Mouse (Mus musculus): Measurements from ENCODE around the gene Disc1.
A peak's percentile ranks its signal among the peaks of the same experiment; 100 is the strongest.

Gene Disc1

DNA sequence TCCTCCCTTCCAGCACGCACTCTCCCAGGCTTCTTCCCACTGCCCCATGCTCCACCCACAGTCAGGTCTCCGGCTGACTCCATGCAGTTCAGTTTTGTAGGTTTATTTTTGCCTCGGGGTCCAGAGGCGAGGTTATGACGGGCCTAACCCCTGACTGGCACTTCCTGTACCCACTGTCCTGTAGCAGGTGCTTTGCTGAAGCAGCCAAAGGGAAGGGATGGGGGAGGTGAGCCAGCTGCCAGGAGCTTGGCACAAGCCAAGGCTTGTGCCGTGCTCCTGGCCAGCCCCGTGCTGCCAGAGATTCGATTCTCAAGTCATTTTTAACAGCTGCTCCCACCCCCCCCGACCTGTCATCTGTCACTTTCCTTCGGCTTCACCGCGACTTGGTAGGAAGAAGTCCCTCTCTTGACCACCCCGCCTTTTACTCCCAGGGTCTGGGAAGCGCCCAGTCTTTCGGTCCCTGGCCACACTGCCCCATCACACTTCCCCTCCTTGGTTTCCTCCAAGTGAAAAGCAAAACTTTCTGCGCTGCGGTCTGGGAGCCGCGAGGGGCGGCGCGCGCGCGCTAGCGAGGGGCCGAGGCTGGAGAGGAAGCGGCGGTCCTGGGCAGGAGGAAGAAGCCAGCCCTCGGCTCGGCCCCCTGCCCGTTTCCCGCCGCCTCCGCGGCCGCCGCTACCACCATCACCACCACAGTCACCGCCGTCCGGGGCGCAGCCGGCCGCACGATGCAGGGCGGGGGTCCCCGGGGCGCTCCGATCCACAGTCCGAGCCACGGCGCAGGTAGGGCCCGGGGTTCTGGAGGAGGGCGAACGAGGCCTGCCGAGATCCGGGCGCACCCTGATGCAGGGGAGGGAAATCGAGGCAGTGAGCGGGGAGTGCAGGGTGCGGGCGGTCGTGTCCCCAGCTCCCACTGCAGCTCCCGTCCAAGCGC is at the start of gene Disc1:
TSS of gene Disc1 (plus strand) at position 691 of the 931 bp plus-strand sequence.
- peak; percentile 84 to 87 for DNase-seq

DNA sequence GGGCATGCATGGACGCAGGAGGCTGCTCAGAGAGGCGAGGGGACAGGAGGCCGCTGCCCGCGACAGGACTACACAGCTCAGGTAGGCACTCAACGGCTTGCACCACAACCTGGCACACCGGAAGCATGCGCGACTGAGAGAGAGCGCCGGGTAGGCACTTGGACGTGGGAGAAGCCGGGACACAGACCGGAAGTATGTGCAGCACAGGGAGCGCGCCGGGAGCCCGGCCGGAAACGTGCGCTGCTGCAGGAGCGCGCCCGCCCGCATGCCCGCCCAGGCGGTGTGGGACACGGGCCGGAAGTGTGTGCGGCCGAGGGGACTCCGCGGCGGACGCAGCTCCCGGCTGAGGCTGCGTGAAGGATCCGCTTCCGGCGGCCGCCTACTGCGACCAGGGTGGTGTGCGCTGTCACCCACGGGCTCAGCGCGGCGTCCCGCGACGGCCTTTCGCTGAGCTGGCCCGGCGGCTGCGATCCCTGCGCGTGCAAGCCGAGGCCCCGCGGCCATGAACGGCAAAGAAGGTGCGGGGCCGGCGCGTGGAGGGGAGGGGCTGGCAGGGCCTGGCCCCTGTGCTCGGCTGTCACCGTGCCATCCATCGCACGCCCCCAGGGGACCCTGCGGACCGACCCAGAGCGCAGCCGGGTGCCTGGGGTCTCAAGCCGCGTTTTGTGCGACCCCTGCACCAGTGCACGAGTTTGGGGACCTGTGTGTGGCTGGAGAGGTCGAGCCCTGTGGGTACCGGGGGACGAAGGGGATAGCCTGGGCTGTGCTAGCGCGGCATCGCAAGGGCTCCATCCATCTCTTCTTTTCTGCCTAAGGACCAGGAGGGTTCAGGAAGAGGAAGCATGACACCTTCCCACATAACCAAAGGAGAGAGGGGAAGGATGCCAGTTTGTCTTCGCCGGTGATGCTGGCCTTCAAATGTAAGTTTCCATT is 41.0 kb upstream of the Disc1 start, which contains the start of gene Tsnax:
TSS of gene Tsnax (plus strand) at position 303 of the 933 bp plus-strand sequence.
- DNase-seq, result peak; percentile 94 to 96

GRCm38 (mm10) chr8:125024085-125024484 is 29.9 kb upstream of the Disc1 start:
- DNase-seq, result no peak

DNA sequence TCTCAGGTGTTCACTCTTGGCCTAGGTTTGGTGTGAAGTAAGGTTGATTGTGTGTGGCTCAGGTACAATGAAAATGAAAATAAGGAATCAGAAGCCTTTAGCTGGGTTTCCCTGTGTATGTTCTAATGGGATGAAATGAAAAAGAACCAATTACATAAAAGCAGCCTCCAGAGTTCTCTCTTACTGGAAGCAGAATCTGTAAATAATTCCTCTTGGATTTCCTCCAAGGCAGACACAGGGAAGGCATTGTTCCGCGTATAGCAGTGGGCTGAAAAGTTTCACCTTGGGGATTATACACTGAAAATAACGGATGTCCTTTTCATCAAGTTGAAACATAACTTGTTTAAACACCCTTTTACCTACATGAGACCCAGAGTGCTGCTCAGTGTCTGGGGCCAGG is 26.8 kb upstream of the Disc1 start:
- no peak for DNase-seq

DNA sequence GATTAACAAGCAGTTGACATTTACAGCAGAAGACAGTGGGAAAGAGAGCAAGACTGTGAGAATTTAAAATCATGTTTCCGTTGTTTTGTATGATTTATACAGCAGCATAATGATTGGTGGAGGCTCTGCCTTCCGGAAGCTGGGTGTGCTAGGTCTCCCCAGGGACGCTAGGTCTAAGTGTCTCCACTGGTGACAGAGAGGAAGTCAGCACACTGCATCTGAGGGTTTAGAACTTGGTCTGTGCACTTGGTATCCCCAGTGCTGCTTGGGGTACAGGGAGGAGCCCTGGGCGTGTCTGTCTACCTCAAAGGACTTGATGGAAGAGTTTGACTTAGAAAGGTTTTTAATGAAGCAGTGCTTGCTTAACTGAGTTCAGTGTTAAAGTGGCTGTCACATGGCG is 25.2 kb upstream of the Disc1 start:
- no peak for DNase-seq

DNA sequence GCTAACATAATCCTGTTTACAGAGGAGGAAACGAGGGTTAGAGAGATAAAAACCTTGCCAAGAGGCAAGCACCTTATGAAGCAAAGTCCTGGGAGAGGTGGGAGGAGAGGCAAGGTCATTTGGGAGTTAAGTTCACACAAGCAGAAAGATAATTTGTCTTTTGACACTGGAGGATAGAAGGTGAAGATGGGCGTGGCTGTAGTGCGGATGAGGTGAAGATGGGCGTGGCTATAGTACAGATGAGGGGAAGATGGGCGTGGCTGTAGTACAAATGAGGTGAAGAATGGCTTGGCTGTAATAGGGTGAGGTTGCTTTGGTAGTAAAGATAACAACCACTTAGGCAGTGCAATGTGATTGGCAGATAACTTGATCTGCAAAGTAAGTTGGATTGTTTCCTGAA is 22.7 kb upstream of the Disc1 start:
- DNase-seq, result no peak

DNA sequence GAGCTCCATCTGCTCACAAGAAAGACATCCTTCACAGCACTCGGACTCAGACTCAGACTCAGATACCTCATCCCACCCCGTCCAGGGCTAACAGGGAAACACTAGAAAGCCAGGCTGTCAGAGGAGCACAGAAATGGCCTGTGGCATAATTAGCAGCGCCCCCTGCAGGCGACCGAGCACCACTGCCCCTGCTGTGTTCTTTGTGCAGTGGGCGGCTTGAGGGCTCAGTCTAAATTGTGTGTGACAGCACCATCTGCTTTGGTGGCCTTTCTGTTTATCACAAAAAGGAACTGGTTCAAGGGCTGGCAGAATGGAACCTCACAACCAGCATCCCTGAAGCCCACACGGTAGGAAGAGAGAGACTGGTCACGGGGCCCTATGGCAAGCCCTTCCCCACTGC is 19.3 kb upstream of the Disc1 start:
- DNase-seq, result peak; percentile 97 to 99

- DNase-seq, result peak in 1 of 2 experiments; percentile 20
These were observed 16.9 kb upstream of the Disc1 start for GRCm38 (mm10) chr8:125037081-125037480.

DNA sequence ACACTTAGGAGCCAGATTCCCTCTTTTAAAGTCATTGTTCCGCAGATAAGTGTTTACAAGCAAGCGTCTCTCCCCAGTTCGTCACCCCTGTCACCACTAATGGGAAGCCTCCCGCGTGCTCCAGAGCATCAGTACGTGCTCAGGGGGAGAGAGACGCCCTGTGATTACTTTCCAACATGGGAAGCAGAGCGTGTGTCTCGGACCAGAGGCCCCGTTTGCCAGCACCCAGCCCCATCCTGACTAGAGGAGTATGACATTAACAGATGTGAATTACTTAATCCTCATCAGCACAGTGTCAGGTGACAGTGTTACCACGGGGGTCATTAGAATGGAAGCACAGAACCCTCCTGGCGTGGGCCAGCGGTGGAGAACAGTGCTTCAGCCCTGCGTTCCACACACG is 15.3 kb upstream of the Disc1 start:
- DNase-seq, result no peak

DNA sequence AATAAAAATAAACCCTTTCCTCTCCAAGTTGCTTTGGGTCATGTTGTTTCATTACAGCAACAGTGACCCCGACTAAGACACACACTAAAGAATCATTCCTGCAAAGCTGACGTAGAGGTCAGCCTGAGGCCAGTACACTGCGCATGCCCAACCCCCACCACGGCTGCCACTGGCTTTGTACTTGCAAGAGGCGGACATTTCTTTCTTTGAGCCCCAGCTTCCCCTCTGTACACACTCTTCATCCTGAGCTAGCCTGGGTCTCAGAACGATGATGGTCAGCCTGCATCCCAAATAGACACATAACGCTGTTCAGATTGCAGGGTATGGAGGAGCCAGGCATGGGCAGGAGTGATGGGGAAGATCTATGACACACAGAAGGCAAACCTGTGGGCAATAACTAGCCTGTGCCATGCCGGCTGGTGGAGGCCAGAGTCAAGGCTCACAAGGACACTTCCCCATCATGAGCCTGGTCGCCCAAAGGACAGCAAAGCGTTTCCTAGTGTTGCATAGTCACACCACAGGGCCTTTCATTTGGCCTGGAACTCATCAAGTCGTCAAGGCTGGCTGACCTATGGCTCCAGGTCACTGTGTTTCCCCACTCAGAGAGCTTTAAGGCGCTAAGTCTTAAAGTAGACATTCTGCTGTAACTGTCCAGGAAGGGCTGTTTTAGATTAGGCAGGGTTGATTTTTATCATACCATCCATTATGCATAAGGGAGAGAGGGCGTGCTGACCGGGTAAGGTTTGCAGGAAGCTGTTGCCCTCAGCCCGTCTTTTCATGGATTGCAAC is 13.2 kb upstream of the Disc1 start:
- no peak for DNase-seq

- no peak for DNase-seq
These were observed 12.5 kb upstream of the Disc1 start for GRCm38 (mm10) chr8:125041496-125041895.

DNA sequence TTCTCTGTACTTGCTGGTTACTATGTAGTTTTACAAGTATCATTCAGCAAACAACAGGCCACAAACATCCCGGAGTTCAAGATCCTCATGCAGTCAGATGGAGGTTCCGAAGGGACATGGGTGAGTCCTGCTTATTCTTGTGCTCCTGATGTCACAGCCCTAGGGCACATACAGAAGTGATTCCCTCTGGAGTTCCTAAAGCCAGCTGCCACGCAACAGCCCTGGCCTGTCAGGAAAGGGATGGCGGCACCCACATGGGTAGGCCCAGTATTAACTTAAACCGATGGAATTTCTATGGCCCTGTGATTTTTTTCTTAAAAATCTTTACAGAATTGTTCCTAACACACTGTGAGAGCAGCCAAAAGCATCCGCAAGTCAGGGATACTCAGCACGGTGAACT is 10.6 kb upstream of the Disc1 start:
- DNase-seq, result no peak

DNA sequence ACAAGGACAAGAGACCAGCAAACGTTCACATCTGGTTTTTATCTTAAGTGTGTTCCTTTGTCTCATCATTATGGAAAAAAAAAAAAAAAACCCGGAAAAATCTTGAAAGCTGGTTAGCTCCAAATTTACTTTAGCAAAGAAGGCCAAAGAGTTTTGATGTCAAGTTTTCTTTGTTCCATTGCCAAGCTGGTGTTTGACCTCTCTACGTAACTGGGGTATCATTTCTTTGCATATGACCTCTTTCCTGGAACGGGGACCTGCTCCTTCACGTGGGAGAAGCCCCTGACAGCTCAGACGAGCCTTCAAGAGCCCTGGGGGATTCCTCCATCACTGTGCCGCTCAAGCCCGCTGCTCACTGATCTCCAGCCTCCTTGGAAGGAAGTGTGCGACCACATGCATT is 10.1 kb upstream of the Disc1 start:
- DNase-seq, result no peak

- no peak for DNase-seq
These were observed 8.2 kb upstream of the Disc1 start for GRCm38 (mm10) chr8:125045760-125046159.

GRCm38 (mm10) chr8:125049051-125049750 is 4.8 kb upstream of the Disc1 start:
- DNase-seq, result no peak

DNA sequence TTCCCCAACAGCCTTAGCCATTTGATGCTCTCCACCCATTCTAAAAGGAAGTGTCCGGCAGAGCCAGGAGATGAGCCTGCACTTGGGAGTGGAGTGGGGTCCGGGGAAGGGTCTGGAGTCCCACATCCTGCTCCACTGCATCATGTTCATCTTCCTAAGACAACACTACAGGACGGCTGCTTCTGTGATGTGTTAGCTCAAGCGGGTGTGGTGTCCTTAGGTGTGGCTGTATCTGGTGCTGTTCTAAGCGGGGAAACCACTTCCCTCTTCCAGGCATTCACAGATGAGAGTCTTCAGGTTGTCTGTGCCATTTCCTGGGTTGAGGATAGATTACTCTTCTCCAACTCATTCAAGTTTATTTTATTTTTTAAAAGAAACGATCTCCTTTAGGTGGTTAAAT is 4.2 kb upstream of the Disc1 start:
- DNase-seq, result no peak

DNA sequence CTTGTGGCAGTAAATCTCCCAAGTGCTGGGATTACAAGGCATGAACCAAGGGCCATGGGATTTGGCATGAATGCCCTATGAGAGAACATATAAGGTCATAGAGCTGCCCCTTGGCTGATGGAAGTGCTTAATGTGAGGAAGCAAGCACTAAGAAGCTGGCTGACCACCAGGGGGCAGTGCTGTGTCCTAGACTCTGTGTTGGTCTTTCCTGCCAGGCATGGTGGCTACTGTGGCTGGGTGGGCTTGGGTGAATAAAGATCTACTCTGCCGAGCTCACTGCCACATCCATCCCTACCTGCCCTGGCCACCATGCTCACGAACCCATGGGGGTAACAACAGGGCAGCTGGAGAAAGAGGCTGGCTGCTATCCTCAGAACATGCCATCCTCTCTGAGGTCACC is 2.0 kb upstream of the Disc1 start:
- DNase-seq, result peak; percentile 93 to 94

DNA sequence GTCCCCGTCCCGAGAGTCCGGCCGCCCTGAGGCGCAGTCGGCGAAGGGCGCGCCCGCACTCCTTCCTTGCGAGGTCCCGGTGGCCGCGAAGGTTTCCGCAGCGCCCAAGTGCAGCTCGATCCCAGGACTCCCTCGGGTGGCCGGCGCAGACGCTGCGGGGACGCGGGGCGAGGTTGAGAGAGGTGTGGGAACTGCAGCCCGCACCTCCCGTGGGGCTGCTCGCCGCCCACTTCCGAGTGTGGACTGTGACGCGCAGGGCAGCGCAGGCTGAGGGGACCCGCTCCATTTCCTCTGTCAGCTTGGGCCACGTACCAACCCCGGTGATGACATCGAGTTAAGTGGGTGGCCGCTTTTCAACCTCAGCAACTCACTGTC is 428 bp downstream of the Disc1 start:
- DNase-seq, result peak; percentile 82 to 84

DNA sequence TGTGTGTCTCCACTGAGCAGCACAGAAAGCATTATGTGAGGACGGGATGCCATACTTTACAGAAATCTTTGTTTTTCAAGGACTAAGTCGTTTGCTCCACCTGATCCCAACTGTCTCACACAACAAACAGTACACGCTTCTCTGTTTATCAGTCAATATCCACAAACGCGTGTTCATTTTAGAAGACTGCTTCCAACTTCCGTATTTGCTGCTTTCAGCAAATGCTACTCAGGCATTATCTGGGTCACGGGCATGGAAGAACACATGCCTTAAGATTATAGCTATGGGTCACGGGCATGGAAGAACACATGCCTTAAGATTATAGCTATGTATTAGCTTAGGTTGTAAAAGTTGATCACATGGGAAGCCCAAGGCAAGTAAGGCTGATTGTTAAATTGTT is 6.9 kb downstream of the Disc1 start:
- DNase-seq, result no peak

GRCm38 (mm10) chr8:125065596-125065995 is 11.6 kb downstream of the Disc1 start:
- no peak for DNase-seq

GRCm38 (mm10) chr8:125066913-125067595 is 13.1 kb downstream of the Disc1 start:
- DNase-seq, result peak; percentile 76 to 83
